Mouse (Mus musculus): ENCODE data around the gene Dtnb. TPM values are rescaled to one million over a fixed set of nuclear protein-coding genes. Genes with fewer than 3 reads are reported as not detected.
A peak's percentile ranks its signal among the peaks of the same experiment; 100 is the strongest.

Dtnb gene
- polyA plus RNA-seq, 1 experiment = 53.8 TPM

- TF ChIP-seq FLI1 (IDR thresholded peaks at IDR 0.05; ENCODE audit: low read length) = no peak
- TF ChIP-seq GATA1 (IDR thresholded peaks at IDR 0.05; ENCODE audit: borderline replicate concordance, low read length) = no peak
- Histone ChIP-seq H3K27me3 (replicated peaks) (no peaks in the 10 kb centered on the region), H3K4me1 (peaks cover 89% of the 10 kb centered on the region), H3K4me3 (replicated peaks) (peak overlapping the region; percentile 86), H3K36me3 (replicated peaks; ENCODE audit: low read length) (peaks cover 3% of the 10 kb centered on the region), H3K9me3 (no peaks in the 10 kb centered on the region)
These were observed 208.3 kb downstream of the Dtnb start for GRCm38 (mm10) chr12:3780405-3780891.

GRCm38 (mm10) chr12:3780931-3781471, 208.8 kb downstream of the Dtnb start:
- Histone ChIP-seq H3K4me1 (peaks cover 88% of the 10 kb centered on the region), H3K4me3 (replicated peaks) (peak overlapping the region; percentile 83), H3K36me3 (replicated peaks; ENCODE audit: low read length) (no peaks in the 10 kb centered on the region), H3K9me3 (no peaks in the 10 kb centered on the region), H3K27me3 (replicated peaks) (no peaks in the 10 kb centered on the region)
- TF ChIP-seq FLI1 (IDR thresholded peaks at IDR 0.05; ENCODE audit: low read length) (no peak), GATA1 (IDR thresholded peaks at IDR 0.05; ENCODE audit: borderline replicate concordance, low read length) (no peak)

GRCm38 (mm10) chr12:3781482-3781881, 209.3 kb downstream of the Dtnb start:
- no peaks in the 10 kb centered on the region for H3K27me3 ChIP-seq (replicated peaks)
- TF ChIP-seq FLI1 (IDR thresholded peaks at IDR 0.05; ENCODE audit: low read length) (no peak), GATA1 (IDR thresholded peaks at IDR 0.05; ENCODE audit: borderline replicate concordance, low read length) (no peak)

GRCm38 (mm10) chr12:3783196-3783825, 211.1 kb downstream of the Dtnb start:
- no peaks in the 10 kb centered on the region for H3K36me3 ChIP-seq (replicated peaks; ENCODE audit: low read length)
- peaks cover 86% of the 10 kb centered on the region for H3K4me1 ChIP-seq
- H3K27me3 ChIP-seq (replicated peaks) = no peaks in the 10 kb centered on the region
- TF ChIP-seq GATA1 (IDR thresholded peaks at IDR 0.05; ENCODE audit: borderline replicate concordance, low read length) = no peak
- TF ChIP-seq FLI1 (IDR thresholded peaks at IDR 0.05; ENCODE audit: low read length) = no peak
- no peaks in the 10 kb centered on the region for H3K9me3 ChIP-seq
- H3K4me3 ChIP-seq (replicated peaks) = no peak overlapping the region

More at GRCm38 (mm10) chr12:3781482-3781881, 209.3 kb downstream of the Dtnb start:
- H3K4me3 ChIP-seq (replicated peaks) = peak overlapping the region; percentile 83
- no peaks in the 10 kb centered on the region for H3K9me3 ChIP-seq
- no peaks in the 10 kb centered on the region for H3K36me3 ChIP-seq (replicated peaks; ENCODE audit: low read length)
- H3K4me1 ChIP-seq = peaks cover 86% of the 10 kb centered on the region

- no peaks in the 10 kb centered on the region for H3K9me3 ChIP-seq
- no peaks in the 10 kb centered on the region for H3K27me3 ChIP-seq (replicated peaks)
- H3K4me1 ChIP-seq = peaks cover 80% of the 10 kb centered on the region
- no peaks in the 10 kb centered on the region for H3K36me3 ChIP-seq (replicated peaks; ENCODE audit: low read length)
- TF ChIP-seq GATA1 (IDR thresholded peaks at IDR 0.05; ENCODE audit: borderline replicate concordance, low read length) = no peak
- TF ChIP-seq FLI1 (IDR thresholded peaks at IDR 0.05; ENCODE audit: low read length) = no peak
- no peak overlapping the region for H3K4me3 ChIP-seq (replicated peaks)
These were observed 212.1 kb downstream of the Dtnb start for GRCm38 (mm10) chr12:3784258-3784657.

DNA sequence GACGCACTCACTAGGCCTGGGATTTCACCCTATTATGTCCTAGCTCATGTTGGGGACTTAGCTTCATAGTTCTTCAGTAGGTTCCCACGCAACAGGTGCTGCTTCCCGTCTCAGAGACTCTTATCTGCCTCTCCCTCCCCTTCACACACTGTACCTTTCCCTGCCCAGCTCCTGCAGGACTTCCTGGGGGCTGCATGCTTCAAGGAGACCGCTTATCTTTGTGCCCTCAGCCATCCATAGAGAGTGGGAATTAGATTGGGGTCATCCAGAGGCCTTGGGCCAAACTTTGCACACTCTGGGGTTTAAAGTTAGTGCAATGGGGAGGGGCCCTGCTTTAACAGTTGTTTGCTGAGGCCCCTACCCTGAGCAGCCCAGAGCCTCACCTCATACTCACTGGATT, 212.5 kb downstream of the Dtnb start:
- H3K9me3 ChIP-seq = no peaks in the 10 kb centered on the region
- H3K27me3 ChIP-seq (replicated peaks) = no peaks in the 10 kb centered on the region
- peaks cover 80% of the 10 kb centered on the region for H3K4me1 ChIP-seq
- no peak overlapping the region for H3K4me3 ChIP-seq (replicated peaks)
- TF ChIP-seq GATA1 (IDR thresholded peaks at IDR 0.05; ENCODE audit: borderline replicate concordance, low read length) (no peak), FLI1 (IDR thresholded peaks at IDR 0.05; ENCODE audit: low read length) (no peak)
- H3K36me3 ChIP-seq (replicated peaks; ENCODE audit: low read length) = no peaks in the 10 kb centered on the region

- Histone ChIP-seq H3K27me3 (replicated peaks) (no peaks in the 10 kb centered on the region), H3K4me3 (replicated peaks) (no peak overlapping the region), H3K9me3 (no peaks in the 10 kb centered on the region), H3K36me3 (replicated peaks; ENCODE audit: low read length) (no peaks in the 10 kb centered on the region), H3K4me1 (peaks cover 70% of the 10 kb centered on the region)
- no peak for TF ChIP-seq GATA1 (IDR thresholded peaks at IDR 0.05; ENCODE audit: borderline replicate concordance, low read length)
- TF ChIP-seq FLI1 (IDR thresholded peaks at IDR 0.05; ENCODE audit: low read length) = no peak
These were observed 214.9 kb downstream of the Dtnb start for GRCm38 (mm10) chr12:3787041-3787440.

- H3K27me3 ChIP-seq (replicated peaks) = no peaks in the 10 kb centered on the region
- no peak for TF ChIP-seq GATA1 (IDR thresholded peaks at IDR 0.05; ENCODE audit: borderline replicate concordance, low read length)
- TF ChIP-seq FLI1 (IDR thresholded peaks at IDR 0.05; ENCODE audit: low read length) = no peak
- no peaks in the 10 kb centered on the region for H3K9me3 ChIP-seq
- peaks cover 69% of the 10 kb centered on the region for H3K4me1 ChIP-seq
- H3K36me3 ChIP-seq (replicated peaks; ENCODE audit: low read length) = no peaks in the 10 kb centered on the region
- H3K4me3 ChIP-seq (replicated peaks) = no peak overlapping the region
These were observed 215.4 kb downstream of the Dtnb start for GRCm38 (mm10) chr12:3787541-3787940.

- TF ChIP-seq FLI1 (IDR thresholded peaks at IDR 0.05; ENCODE audit: low read length) = no peak
- TF ChIP-seq GATA1 (IDR thresholded peaks at IDR 0.05; ENCODE audit: borderline replicate concordance, low read length) = no peak
- no peaks in the 10 kb centered on the region for H3K9me3 ChIP-seq
- H3K27me3 ChIP-seq (replicated peaks) = peaks cover under 1% of the 10 kb centered on the region
- no peak overlapping the region for H3K4me3 ChIP-seq (replicated peaks)
- no peaks in the 10 kb centered on the region for H3K36me3 ChIP-seq (replicated peaks; ENCODE audit: low read length)
- H3K4me1 ChIP-seq = peaks cover 59% of the 10 kb centered on the region
These were observed 216.4 kb downstream of the Dtnb start for GRCm38 (mm10) chr12:3788421-3789051.

GRCm38 (mm10) chr12:3789626-3790185, 217.5 kb downstream of the Dtnb start:
- Histone ChIP-seq H3K27me3 (replicated peaks) (peaks cover 8% of the 10 kb centered on the region), H3K4me1 (peaks cover 55% of the 10 kb centered on the region), H3K9me3 (no peaks in the 10 kb centered on the region), H3K4me3 (replicated peaks) (no peak overlapping the region), H3K36me3 (replicated peaks; ENCODE audit: low read length) (no peaks in the 10 kb centered on the region)
- TF ChIP-seq GATA1 (IDR thresholded peaks at IDR 0.05; ENCODE audit: borderline replicate concordance, low read length) = no peak
- no peak for TF ChIP-seq FLI1 (IDR thresholded peaks at IDR 0.05; ENCODE audit: low read length)

Measured in megakaryocyte, embryonic 14.5 days (primary cell).